Comparison of ENCODE assay signal across 22 mouse cellular contexts in the genomic region with DNA sequence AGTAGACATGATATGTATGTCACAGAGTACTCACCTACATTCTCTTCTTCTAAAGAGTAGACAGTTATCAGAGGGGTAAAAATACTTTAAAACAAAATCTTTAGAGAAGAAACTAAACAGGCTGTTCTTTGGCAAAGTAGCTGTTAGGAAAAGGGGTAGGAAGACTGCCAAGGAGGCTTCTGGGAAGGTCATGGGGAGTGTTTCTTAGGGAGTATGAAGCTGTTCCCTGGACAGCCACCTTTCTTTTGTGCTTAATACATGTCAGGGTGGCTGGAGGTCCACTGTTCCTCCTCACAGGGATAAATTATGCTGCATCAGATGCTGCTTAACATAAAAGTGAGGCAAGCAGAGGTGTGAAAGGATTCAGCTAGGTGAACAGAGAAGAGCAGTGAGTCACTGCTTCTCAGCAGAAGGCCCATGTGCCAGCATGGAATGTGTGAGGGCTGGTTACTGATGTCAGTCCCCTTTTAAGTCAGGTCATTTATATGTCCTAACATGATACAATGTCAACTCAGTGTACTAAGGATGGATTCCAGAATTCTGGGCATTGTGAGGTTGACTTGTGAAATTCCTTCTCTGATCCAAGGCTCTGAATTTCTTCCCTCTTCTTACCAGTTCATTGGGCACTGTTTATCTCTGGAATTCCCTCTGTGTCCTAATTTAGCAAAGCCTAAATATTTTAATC.
DNase-seq lines count a peak whose midpoint lies in the region; ATAC-seq and TF ChIP-seq lines count a peak whose summit lies in the region.
"Had no signal": no experiment of that assay in that cellular context is flagged by ENCODE, and none has a peak within 500 bp of the region (broad histone marks: within the 10 kb centered on the region; RNA-seq: fewer than 3 reads in every experiment).

No protein-coding gene starts in this region.

- H3K4me3 ChIP-seq in midbrain, embryonic 11.5 days (ENCODE audit: low read depth, low read length): no peak overlapping the region
- no peak overlapping the region for H3K4me3 ChIP-seq in midbrain, embryonic 15.5 days
- no peak overlapping the region for H3K4me3 ChIP-seq in bone marrow macrophage, adult 2 months (ENCODE audit: insufficient read depth, low read length)
- H3K4me3 ChIP-seq in lung, embryonic 16.5 days (ENCODE audit: low read length): no peak overlapping the region
- H3K4me3 ChIP-seq: erythroblast, embryonic 14.5 days; kidney, embryonic 15.5 days; limb, embryonic 10.5 days; liver, embryonic 12.5 days; midbrain, embryonic 12.5 days; neural tube, embryonic 13.5 days had no signal

- H3K4me2 ChIP-seq in midbrain, embryonic 11.5 days: no peak overlapping the region
- H3K4me2 ChIP-seq in midbrain, embryonic 15.5 days: no peak overlapping the region
- H3K4me2 ChIP-seq in lung, embryonic 16.5 days (ENCODE audit: low read depth, low read length): no peak overlapping the region
- H3K4me2 ChIP-seq: heart, embryonic 11.5 days; kidney, embryonic 15.5 days; liver, embryonic 12.5 days; midbrain, embryonic 12.5 days; neural tube, embryonic 13.5 days had no signal

- H3K4me1 ChIP-seq in midbrain, embryonic 11.5 days (ENCODE audit: control insufficient read depth, insufficient read depth, low read length): no peaks in the 10 kb centered on the region
- no peaks in the 10 kb centered on the region for H3K4me1 ChIP-seq in midbrain, embryonic 15.5 days
- H3K4me1 ChIP-seq in bone marrow macrophage, adult 2 months (ENCODE audit: control insufficient read depth, insufficient read depth, low read length): no peaks in the 10 kb centered on the region
- peaks cover 3% of the 10 kb centered on the region; the same call in 1 of the 2 replicates for H3K4me1 ChIP-seq in lung, embryonic 16.5 days (replicated peaks; ENCODE audit: control insufficient read depth, insufficient read depth, low read length)
- H3K4me1 ChIP-seq: kidney, embryonic 15.5 days; limb, embryonic 10.5 days; liver, embryonic 12.5 days; midbrain, embryonic 12.5 days; neural tube, embryonic 13.5 days had no signal

- no peak for ATAC-seq in midbrain, embryonic 11.5 days (ENCODE audit: low FRiP score)
- no peak for ATAC-seq in midbrain, embryonic 15.5 days (replicated peaks)
- peak; percentile 92 for ATAC-seq in lung, embryonic 16.5 days (ENCODE audit: low read depth)
- ATAC-seq in monocyte, adult 5-6 weeks (replicated peaks; ENCODE audit: insufficient number of reproducible peaks, low FRiP score, low TSS enrichment, poor library complexity, severe bottlenecking): no peak
- ATAC-seq: forebrain, embryonic 14.5 days; hindbrain, embryonic 16.5 days; liver, embryonic 12.5 days had no signal

- H3K36me3 ChIP-seq in midbrain, embryonic 11.5 days (ENCODE audit: control insufficient read depth, insufficient read depth, low read length): no peaks in the 10 kb centered on the region
- no peaks in the 10 kb centered on the region for H3K36me3 ChIP-seq in midbrain, embryonic 15.5 days (replicated peaks)
- H3K36me3 ChIP-seq in lung, embryonic 16.5 days (ENCODE audit: control insufficient read depth, insufficient read depth, low read length): no peaks in the 10 kb centered on the region
- H3K36me3 ChIP-seq: kidney, embryonic 15.5 days; limb, embryonic 10.5 days; liver, embryonic 12.5 days; midbrain, embryonic 12.5 days; neural tube, embryonic 13.5 days had no signal

- no peak overlapping the region for H3K9ac ChIP-seq in midbrain, embryonic 11.5 days (ENCODE audit: low read length)
- no peak overlapping the region for H3K9ac ChIP-seq in midbrain, embryonic 15.5 days
- no peak overlapping the region for H3K9ac ChIP-seq in lung, embryonic 16.5 days (ENCODE audit: low read length)
- H3K9ac ChIP-seq: kidney, embryonic 15.5 days; liver, embryonic 12.5 days; midbrain, embryonic 12.5 days; neural tube, embryonic 13.5 days had no signal

- TF ChIP-seq CTCF in bone marrow macrophage, adult 2 months (IDR thresholded peaks at IDR 0.05; ENCODE audit: low read depth, low read length): no peak

- no peak overlapping the region for H3K27ac ChIP-seq in midbrain, embryonic 11.5 days (ENCODE audit: low read depth, low read length)
- H3K27ac ChIP-seq in midbrain, embryonic 15.5 days: no peak overlapping the region
- peak overlapping the region; percentile 50 for H3K27ac ChIP-seq in bone marrow macrophage, adult 2 months (ENCODE audit: insufficient read depth, low read depth, low read length)
- H3K27ac ChIP-seq in lung, embryonic 16.5 days (ENCODE audit: low read length): peak overlapping the region; percentile 56
- H3K27ac ChIP-seq: kidney, embryonic 15.5 days; limb, embryonic 10.5 days; liver, embryonic 12.5 days; midbrain, embryonic 12.5 days; neural tube, embryonic 13.5 days had no signal

- H3K9me3 ChIP-seq in midbrain, embryonic 11.5 days (ENCODE audit: control insufficient read depth, low read length): no peaks in the 10 kb centered on the region
- H3K9me3 ChIP-seq in midbrain, embryonic 15.5 days: no peaks in the 10 kb centered on the region
- H3K9me3 ChIP-seq in lung, embryonic 16.5 days (ENCODE audit: control insufficient read depth, low read length): no peaks in the 10 kb centered on the region
- H3K9me3 ChIP-seq: kidney, embryonic 15.5 days; limb, embryonic 10.5 days; liver, embryonic 12.5 days; midbrain, embryonic 12.5 days; neural tube, embryonic 13.5 days had no signal

- TF ChIP-seq POLR2A in bone marrow macrophage, adult 2 months (IDR thresholded peaks at IDR 0.05; ENCODE audit: borderline replicate concordance, low read depth, low read length): no peak

- DNase-seq in midbrain, embryonic 11.5 days (ENCODE audit: low spot score, missing footprints): peak; percentile 31
- no peak for DNase-seq in spleen, postnatal 10 days (ENCODE audit: low spot score in 2 of 2)
- DNase-seq in right cerebral cortex, postnatal 14 days: no peak
- DNase-seq: adrenal gland, postnatal 25 days; cerebellum, adult 2 months; gastrocnemius, postnatal 36 days; heart, postnatal 36 days; kidney, postnatal 4 days; spleen, adult 18-20 months had no signal

- no peaks in the 10 kb centered on the region for H3K27me3 ChIP-seq in midbrain, embryonic 11.5 days (ENCODE audit: control insufficient read depth, insufficient read depth, low read length)
- H3K27me3 ChIP-seq in midbrain, embryonic 15.5 days (replicated peaks): no peaks in the 10 kb centered on the region
- no peaks in the 10 kb centered on the region for H3K27me3 ChIP-seq in lung, embryonic 16.5 days (ENCODE audit: control insufficient read depth, insufficient read depth, low read depth, low read length)
- H3K27me3 ChIP-seq: kidney, embryonic 15.5 days; liver, embryonic 12.5 days; midbrain, embryonic 12.5 days; neural tube, embryonic 13.5 days had no signal

Comparison
In these comparisons a context has a peak if more than half of its experiments do, and no peak if none do; other contexts are left out.
1. H3K27ac ChIP-seq: peak in bone marrow macrophage, adult 2 months (single experiment) and lung, embryonic 16.5 days (single experiment); none in midbrain, embryonic 11.5 days (single experiment) and midbrain, embryonic 15.5 days (single experiment).